Mouse (Mus musculus): ENCODE data around the gene Gse1. TPM values are rescaled to one million over a fixed set of nuclear protein-coding genes. Genes with fewer than 3 reads are reported as not detected.

Gse1 gene
- polyA plus RNA-seq, 1 experiment = 27.5 TPM

- DNase-seq (ENCODE audit: low spot score) = no peak
Measured at GRCm38 (mm10) chr8:120375170-120375569, 146.9 kb downstream of the Gse1 start.

GRCm38 (mm10) chr8:120376215-120376614, 148.0 kb downstream of the Gse1 start:
- no peak for DNase-seq (ENCODE audit: low spot score)

- no peak for DNase-seq (ENCODE audit: low spot score)
Measured at GRCm38 (mm10) chr8:120376847-120377802, 148.9 kb downstream of the Gse1 start.

- DNase-seq (ENCODE audit: low spot score) = no peak
Measured at GRCm38 (mm10) chr8:120377803-120378189, 149.5 kb downstream of the Gse1 start.

GRCm38 (mm10) chr8:120378306-120378705, 150.1 kb downstream of the Gse1 start:
- DNase-seq (ENCODE audit: low spot score) = no peak

- no peak for DNase-seq (ENCODE audit: low spot score)
Measured at GRCm38 (mm10) chr8:120379015-120379414, 150.8 kb downstream of the Gse1 start.

- no peak for DNase-seq (ENCODE audit: low spot score)
Measured at GRCm38 (mm10) chr8:120381865-120382264, 153.6 kb downstream of the Gse1 start.

GRCm38 (mm10) chr8:120382436-120383203, 154.4 kb downstream of the Gse1 start:
- peak; percentile 59 for DNase-seq (ENCODE audit: low spot score)

- no peak for DNase-seq (ENCODE audit: low spot score)
Measured at GRCm38 (mm10) chr8:120383204-120383560, 154.9 kb downstream of the Gse1 start.

GRCm38 (mm10) chr8:120383713-120384112, 155.5 kb downstream of the Gse1 start:
- DNase-seq (ENCODE audit: low spot score) = no peak

- DNase-seq (ENCODE audit: low spot score) = no peak
Measured at GRCm38 (mm10) chr8:120384745-120385144, 156.5 kb downstream of the Gse1 start.

GRCm38 (mm10) chr8:120388246-120388645, 160.0 kb downstream of the Gse1 start:
- no peak for DNase-seq (ENCODE audit: low spot score)

GRCm38 (mm10) chr8:120390598-120390997, 162.3 kb downstream of the Gse1 start:
- DNase-seq (ENCODE audit: low spot score) = no peak

GRCm38 (mm10) chr8:120391856-120392255, 163.6 kb downstream of the Gse1 start:
- no peak for DNase-seq (ENCODE audit: low spot score)

- no peak for DNase-seq (ENCODE audit: low spot score)
Measured at GRCm38 (mm10) chr8:120393085-120393484, 164.8 kb downstream of the Gse1 start.

GRCm38 (mm10) chr8:120393871-120394275, 165.6 kb downstream of the Gse1 start:
- no peak for DNase-seq (ENCODE audit: low spot score)

- DNase-seq (ENCODE audit: low spot score) = no peak
Measured at GRCm38 (mm10) chr8:120395892-120396291, 167.6 kb downstream of the Gse1 start.

- no peak for DNase-seq (ENCODE audit: low spot score)
Measured at GRCm38 (mm10) chr8:120396756-120397155, 168.5 kb downstream of the Gse1 start.

- no peak for DNase-seq (ENCODE audit: low spot score)
Measured at GRCm38 (mm10) chr8:120397444-120398411, 169.5 kb downstream of the Gse1 start.

GRCm38 (mm10) chr8:120399212-120399934, 171.1 kb downstream of the Gse1 start:
- DNase-seq (ENCODE audit: low spot score) = no peak

GRCm38 (mm10) chr8:120401216-120401615, 173.0 kb downstream of the Gse1 start:
- no peak for DNase-seq (ENCODE audit: low spot score)

All from urinary bladder, adult 2 months (tissue).